Mouse (Mus musculus) heart, postnatal 0 days (tissue): Measurements from ENCODE around the gene Cyp2b10.

Source experiments
- CTCF ChIP-seq: IDR thresholded peaks from 2 replicates; pipeline ENCODE4 v1.5.1; 2016; ENCODE audit warnings: antibody characterized with exemption, control low read depth, low read depth
- EP300 ChIP-seq: IDR thresholded peaks from 2 replicates; pipeline ENCODE4 v1.6.1; 2016; ENCODE audit warnings: antibody characterized with exemption, low read depth

DNA sequence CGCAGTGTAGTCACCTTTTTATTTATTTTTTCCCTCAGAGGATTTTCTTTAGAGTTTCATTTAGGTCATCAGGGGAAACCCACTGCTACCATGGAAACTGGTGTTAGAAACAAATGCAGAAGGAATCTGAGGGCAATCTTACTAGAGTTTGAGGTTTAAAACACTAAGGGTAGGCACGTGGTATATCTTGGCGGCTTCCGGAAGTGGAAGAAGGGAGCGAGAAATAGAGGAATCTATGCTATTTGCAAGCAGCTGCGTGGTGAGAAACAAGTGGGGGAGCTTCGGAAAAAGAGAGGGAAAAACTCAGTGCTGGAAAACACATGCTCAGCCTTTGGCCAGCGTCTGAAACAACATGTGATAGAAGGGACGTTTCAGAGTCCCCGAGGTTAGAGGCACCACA lies 7.1 kb downstream of the Cyp2b10 start:
- no peak for TF ChIP-seq EP300
- no peak for TF ChIP-seq CTCF
